Mouse (Mus musculus): ENCODE data around the gene Itgav. TPM values are rescaled to one million over a fixed set of nuclear protein-coding genes. Genes with fewer than 3 reads are reported as not detected.
A peak's percentile ranks its signal among the peaks of the same experiment; 100 is the strongest.

Itgav gene
- polyA plus RNA-seq, 1 experiment from 2014 or later: 48.3 TPM

DNA sequence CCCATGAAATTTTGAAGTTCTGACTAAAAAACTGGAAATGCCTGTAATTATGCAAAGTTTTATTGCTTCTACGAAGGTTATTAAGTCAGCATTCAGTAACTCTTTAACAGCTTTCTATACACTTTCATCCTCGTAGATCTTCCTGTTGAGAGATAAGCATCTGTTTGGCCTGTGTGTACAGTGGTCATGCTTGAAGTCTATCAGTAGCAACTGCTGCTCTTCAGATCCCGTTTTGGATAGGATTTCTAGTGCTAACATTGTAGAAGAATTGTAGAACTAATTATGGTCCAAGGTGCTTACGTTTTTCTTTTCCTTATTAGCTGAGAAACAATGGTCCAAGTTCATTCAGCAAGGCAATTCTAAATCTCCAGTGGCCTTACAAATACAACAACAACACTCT is 71.6 kb downstream of the Itgav start:
- Histone ChIP-seq H3K27me3 (ENCODE audit: control insufficient read depth, insufficient read depth, low read length) (no peaks in the 10 kb centered on the region), H3K4me2 (ENCODE audit: low read depth, low read length, severe bottlenecking) (no peak overlapping the region), H3K4me1 (replicated peaks; ENCODE audit: control insufficient read depth, insufficient read depth, low read length) (no peaks in the 10 kb centered on the region), H3K36me3 (ENCODE audit: control insufficient read depth, insufficient read depth, low read length) (no peaks in the 10 kb centered on the region; the same call in 1 of the 2 replicates), H3K27ac (ENCODE audit: low read depth, low read length) (no peak overlapping the region), H3K9me3 (ENCODE audit: control insufficient read depth, low read length) (no peaks in the 10 kb centered on the region), H3K4me3 (ENCODE audit: low read depth, low read length) (no peak overlapping the region), H3K9ac (ENCODE audit: low read length) (no peak overlapping the region)
- 84% methylated on average over 4 of the region's 4 CpGs for WGBS
- ATAC-seq (replicated peaks; ENCODE audit: low FRiP score) (no peak), DNase-seq (ENCODE audit: low spot score) (no peak)

DNA sequence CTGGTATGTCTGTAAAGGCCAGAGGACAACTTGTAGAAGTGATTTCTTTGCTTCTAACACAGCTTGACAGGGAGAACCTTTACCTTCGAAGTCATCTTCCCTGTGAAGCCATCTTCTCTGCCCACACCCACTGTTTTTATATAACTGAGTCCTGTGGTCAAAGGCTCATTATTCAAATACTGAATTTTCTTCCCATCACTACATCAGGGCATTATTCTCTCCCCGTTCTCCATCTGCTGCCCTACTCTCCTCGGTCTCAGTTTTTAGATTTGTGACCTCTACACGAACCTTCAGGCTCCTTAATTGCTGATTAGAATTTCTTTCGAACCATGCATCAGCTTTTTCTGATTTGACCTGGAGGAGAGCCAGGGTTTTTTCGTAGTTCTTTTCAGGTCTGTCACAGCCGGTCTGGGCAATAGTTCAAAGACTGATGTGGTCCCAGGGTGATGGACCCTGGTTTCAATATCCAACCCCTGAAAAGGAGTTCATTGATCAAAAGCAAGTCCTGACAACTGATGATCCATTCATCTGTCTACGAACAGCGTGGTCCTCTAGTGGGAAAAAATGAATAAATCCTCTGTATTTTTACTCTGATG is 73.8 kb downstream of the Itgav start:
- DNase-seq (ENCODE audit: low spot score) (no peak), ATAC-seq (replicated peaks; ENCODE audit: low FRiP score) (no peak)
- no peaks in the 10 kb centered on the region for H3K4me1 ChIP-seq (replicated peaks; ENCODE audit: control insufficient read depth, insufficient read depth, low read length)
- no peak overlapping the region for H3K4me3 ChIP-seq (ENCODE audit: low read depth, low read length)
- H3K27ac ChIP-seq (ENCODE audit: low read depth, low read length): no peak overlapping the region
- H3K36me3 ChIP-seq (ENCODE audit: control insufficient read depth, insufficient read depth, low read length): no peaks in the 10 kb centered on the region; the same call in 1 of the 2 replicates
- WGBS: 71% methylated on average over 9 of the region's 9 CpGs
- H3K9me3 ChIP-seq (ENCODE audit: control insufficient read depth, low read length): no peaks in the 10 kb centered on the region
- no peak overlapping the region for H3K9ac ChIP-seq (ENCODE audit: low read length)
- no peaks in the 10 kb centered on the region for H3K27me3 ChIP-seq (ENCODE audit: control insufficient read depth, insufficient read depth, low read length)
- H3K4me2 ChIP-seq (ENCODE audit: low read depth, low read length, severe bottlenecking): no peak overlapping the region

- no peaks in the 10 kb centered on the region; the same call in 1 of the 2 replicates for H3K4me1 ChIP-seq (replicated peaks; ENCODE audit: control insufficient read depth, insufficient read depth, low read length)
- WGBS: under 1% methylated on average over 57 of the region's 63 CpGs
- no peaks in the 10 kb centered on the region for H3K36me3 ChIP-seq (ENCODE audit: control insufficient read depth, insufficient read depth, low read length)
- peak; percentile 93 for DNase-seq (ENCODE audit: low spot score)
- peak within 1 kb of the TSS; percentile 81 for H3K27ac ChIP-seq (ENCODE audit: low read depth, low read length)
- no peaks in the 10 kb centered on the region for H3K27me3 ChIP-seq (ENCODE audit: control insufficient read depth, insufficient read depth, low read length)
- H3K9me3 ChIP-seq (ENCODE audit: control insufficient read depth, low read length): no peaks in the 10 kb centered on the region
- ATAC-seq (replicated peaks; ENCODE audit: low FRiP score): peak; percentile 97
- peak within 1 kb of the TSS; percentile 74 for H3K4me2 ChIP-seq (ENCODE audit: low read depth, low read length, severe bottlenecking)
- peak within 1 kb of the TSS; percentile 93 for H3K9ac ChIP-seq (ENCODE audit: low read length)
- peak within 1 kb of the TSS; percentile 75 for H3K4me3 ChIP-seq (ENCODE audit: low read depth, low read length)
Measured at GRCm38 (mm10) chr2:83812483-83813272, 88.5 kb downstream of the Itgav start, which contains the start of gene Fam171b. Gene Fam171b, plus strand, starts transcription at chr2:83812636.

DNA sequence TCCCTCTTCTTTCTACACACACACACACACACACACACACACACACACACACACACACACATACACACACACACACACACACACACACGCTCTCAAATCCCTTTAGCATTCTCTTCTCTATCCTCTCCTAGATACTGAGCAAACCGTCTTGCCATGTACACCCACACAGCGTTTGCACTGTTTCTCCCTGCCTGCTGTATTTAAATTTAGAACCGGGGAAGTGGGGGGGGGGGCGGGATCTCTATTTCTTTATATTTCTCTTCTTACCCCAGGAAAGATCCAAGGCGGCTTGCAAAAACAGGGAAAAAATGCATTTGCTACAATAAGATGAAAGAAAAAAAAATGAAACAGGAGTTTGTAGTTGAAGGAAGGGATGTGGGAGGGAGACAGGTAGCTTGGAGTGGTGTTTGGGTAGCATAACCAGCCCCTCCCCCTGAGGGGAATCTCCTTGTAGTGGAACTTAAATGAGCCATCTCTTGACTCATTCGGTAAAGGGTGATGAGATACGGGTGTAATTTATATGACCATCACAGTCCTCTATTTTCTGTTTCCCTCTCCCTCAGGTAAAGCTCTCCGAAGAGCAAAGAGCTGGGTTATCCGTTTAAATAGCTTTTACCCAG is 89.2 kb downstream of the Itgav start:
- Histone ChIP-seq H3K27me3 (ENCODE audit: control insufficient read depth, insufficient read depth, low read length) (no peaks in the 10 kb centered on the region), H3K36me3 (ENCODE audit: control insufficient read depth, insufficient read depth, low read length) (no peaks in the 10 kb centered on the region), H3K9ac (ENCODE audit: low read length) (peak overlapping the region; percentile 93), H3K4me2 (ENCODE audit: low read depth, low read length, severe bottlenecking) (peak overlapping the region; percentile 74), H3K4me3 (ENCODE audit: low read depth, low read length) (peak overlapping the region; percentile 75), H3K4me1 (replicated peaks; ENCODE audit: control insufficient read depth, insufficient read depth, low read length) (no peaks in the 10 kb centered on the region; the same call in 1 of the 2 replicates), H3K9me3 (ENCODE audit: control insufficient read depth, low read length) (no peaks in the 10 kb centered on the region), H3K27ac (ENCODE audit: low read depth, low read length) (no peak overlapping the region)
- peak; percentile 25; the same call in 1 of the 2 replicates for ATAC-seq (replicated peaks; ENCODE audit: low FRiP score)
- no peak for DNase-seq (ENCODE audit: low spot score)
- WGBS: 14% methylated on average over 10 of the region's 10 CpGs

- WGBS: 58% methylated on average over 6 of the region's 6 CpGs
- Histone ChIP-seq H3K4me1 (replicated peaks; ENCODE audit: control insufficient read depth, insufficient read depth, low read length) (no peaks in the 10 kb centered on the region; the same call in 1 of the 2 replicates), H3K36me3 (ENCODE audit: control insufficient read depth, insufficient read depth, low read length) (no peaks in the 10 kb centered on the region), H3K27me3 (ENCODE audit: control insufficient read depth, insufficient read depth, low read length) (no peaks in the 10 kb centered on the region), H3K9me3 (ENCODE audit: control insufficient read depth, low read length) (no peaks in the 10 kb centered on the region), H3K4me3 (ENCODE audit: low read depth, low read length) (peak overlapping the region; percentile 75), H3K9ac (ENCODE audit: low read length) (peak overlapping the region; percentile 0; the same call in 1 of the 2 replicates), H3K27ac (ENCODE audit: low read depth, low read length) (no peak overlapping the region), H3K4me2 (ENCODE audit: low read depth, low read length, severe bottlenecking) (peak overlapping the region; percentile 74)
- DNase-seq (ENCODE audit: low spot score) (no peak), ATAC-seq (replicated peaks; ENCODE audit: low FRiP score) (no peak)
Measured at GRCm38 (mm10) chr2:83814009-83814408, 89.8 kb downstream of the Itgav start.

- Histone ChIP-seq H3K9ac (ENCODE audit: low read length) (no peak overlapping the region), H3K4me3 (ENCODE audit: low read depth, low read length) (no peak overlapping the region), H3K4me1 (replicated peaks; ENCODE audit: control insufficient read depth, insufficient read depth, low read length) (no peaks in the 10 kb centered on the region; the same call in 1 of the 2 replicates), H3K27me3 (ENCODE audit: control insufficient read depth, insufficient read depth, low read length) (no peaks in the 10 kb centered on the region), H3K27ac (ENCODE audit: low read depth, low read length) (no peak overlapping the region), H3K4me2 (ENCODE audit: low read depth, low read length, severe bottlenecking) (no peak overlapping the region), H3K9me3 (ENCODE audit: control insufficient read depth, low read length) (no peaks in the 10 kb centered on the region), H3K36me3 (ENCODE audit: control insufficient read depth, insufficient read depth, low read length) (no peaks in the 10 kb centered on the region)
- DNase-seq (ENCODE audit: low spot score): no peak
- ATAC-seq (replicated peaks; ENCODE audit: low FRiP score): no peak
- 68% methylated on average over 6 of the region's 6 CpGs for WGBS
Measured at GRCm38 (mm10) chr2:83816147-83816546, 92.0 kb downstream of the Itgav start.

DNA sequence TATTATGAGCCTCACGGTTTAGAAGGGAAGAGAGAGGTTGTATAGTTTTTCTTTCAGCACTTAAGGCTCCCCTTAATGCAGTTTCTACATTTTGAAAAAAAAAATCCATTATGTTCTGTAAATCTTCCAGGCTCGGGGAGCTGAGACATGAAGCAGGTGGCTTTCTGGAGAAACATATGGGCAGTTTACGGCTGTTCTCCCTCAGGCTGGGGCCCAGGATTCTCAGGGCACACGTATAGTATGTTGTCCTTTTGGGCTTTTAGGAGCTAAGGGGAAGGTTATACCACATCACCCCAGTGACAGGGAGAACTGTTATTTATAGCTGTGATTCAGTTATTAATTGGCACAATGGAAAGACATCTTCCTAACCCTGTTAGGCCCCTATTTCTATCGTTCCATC is 101.0 kb downstream of the Itgav start:
- Histone ChIP-seq H3K9me3 (ENCODE audit: control insufficient read depth, low read length) (no peaks in the 10 kb centered on the region), H3K27ac (ENCODE audit: low read depth, low read length) (no peak overlapping the region), H3K9ac (ENCODE audit: low read length) (no peak overlapping the region), H3K36me3 (ENCODE audit: control insufficient read depth, insufficient read depth, low read length) (no peaks in the 10 kb centered on the region), H3K27me3 (ENCODE audit: control insufficient read depth, insufficient read depth, low read length) (no peaks in the 10 kb centered on the region), H3K4me1 (replicated peaks; ENCODE audit: control insufficient read depth, insufficient read depth, low read length) (no peaks in the 10 kb centered on the region; the same call in 1 of the 2 replicates), H3K4me3 (ENCODE audit: low read depth, low read length) (no peak overlapping the region), H3K4me2 (ENCODE audit: low read depth, low read length, severe bottlenecking) (no peak overlapping the region)
- ATAC-seq (replicated peaks; ENCODE audit: low FRiP score) (no peak), DNase-seq (ENCODE audit: low spot score) (no peak)
- 67% methylated on average over 5 of the region's 5 CpGs for WGBS

GRCm38 (mm10) chr2:83828895-83829539 is 104.8 kb downstream of the Itgav start:
- no peaks in the 10 kb centered on the region; the same call in 1 of the 2 replicates for H3K4me1 ChIP-seq (replicated peaks; ENCODE audit: control insufficient read depth, insufficient read depth, low read length)
- WGBS: 8% methylated on average over 3 of the region's 3 CpGs
- no peak overlapping the region for H3K4me2 ChIP-seq (ENCODE audit: low read depth, low read length, severe bottlenecking)
- no peak overlapping the region for H3K4me3 ChIP-seq (ENCODE audit: low read depth, low read length)
- DNase-seq (ENCODE audit: low spot score): no peak
- no peaks in the 10 kb centered on the region for H3K9me3 ChIP-seq (ENCODE audit: control insufficient read depth, low read length)
- H3K36me3 ChIP-seq (ENCODE audit: control insufficient read depth, insufficient read depth, low read length): no peaks in the 10 kb centered on the region
- no peak overlapping the region for H3K9ac ChIP-seq (ENCODE audit: low read length)
- peak; percentile 70 for ATAC-seq (replicated peaks; ENCODE audit: low FRiP score)
- H3K27ac ChIP-seq (ENCODE audit: low read depth, low read length): peak overlapping the region; percentile 19; the same call in 1 of the 2 replicates
- no peaks in the 10 kb centered on the region for H3K27me3 ChIP-seq (ENCODE audit: control insufficient read depth, insufficient read depth, low read length)
